Mouse (Mus musculus): Measurements from ENCODE around the gene Slc16a1. TPM values are rescaled to one million over a fixed set of nuclear protein-coding genes. Genes with fewer than 3 reads are reported as not detected.
"Not testable (repeated sequence)": the region's sequence is repeated elsewhere in the genome, so short reads cannot be mapped to it uniquely, and the experiment has no call there.

Gene Slc16a1
- polyA plus RNA-seq, 1 experiment from 2014 or later, result 21.4 TPM

GRCm38 (mm10) chr3:104669856-104670182 is 31.4 kb downstream of the Slc16a1 start:
- Histone ChIP-seq H3K36me3 (no peaks in the 10 kb centered on the region), H3K27me3 (no peaks in the 10 kb centered on the region), H3K9ac (no peak overlapping the region), H3K4me2 (replicated peaks) (no peak overlapping the region), H3K9me3 (replicated peaks) (no peaks in the 10 kb centered on the region), H3K27ac (no peak overlapping the region), H3K4me3 (no peak overlapping the region), H3K4me1 (peaks cover 23% of the 10 kb centered on the region; the same call in 1 of the 2 replicates)
- peak; percentile 51; the same call in 1 of the 2 replicates for ATAC-seq (ENCODE audit: low FRiP score)
- 20% methylated on average over 1 of the region's 1 CpGs for WGBS

GRCm38 (mm10) chr3:104670183-104671020 is 31.9 kb downstream of the Slc16a1 start:
- not testable (repeated sequence) for H3K9ac ChIP-seq; H3K9me3 ChIP-seq (replicated peaks); H3K4me3 ChIP-seq; H3K4me2 ChIP-seq (replicated peaks); H3K27me3 ChIP-seq; H3K36me3 ChIP-seq; H3K27ac ChIP-seq
- WGBS, result 39% methylated on average over 1 of the region's 1 CpGs
- peak; percentile 61; the same call in 1 of the 2 replicates for ATAC-seq (ENCODE audit: low FRiP score)
- H3K4me1 ChIP-seq, result peaks cover 27% of the 10 kb centered on the region

GRCm38 (mm10) chr3:104671543-104671942 is 33.1 kb downstream of the Slc16a1 start:
- Histone ChIP-seq H3K36me3 (no peaks in the 10 kb centered on the region), H3K4me3 (no peak overlapping the region), H3K9me3 (replicated peaks) (no peaks in the 10 kb centered on the region), H3K27me3 (no peaks in the 10 kb centered on the region), H3K4me2 (replicated peaks) (no peak overlapping the region), H3K27ac (no peak overlapping the region), H3K4me1 (peaks cover 27% of the 10 kb centered on the region), H3K9ac (no peak overlapping the region)
- 66% methylated on average over 6 of the region's 6 CpGs for WGBS
- no peak for ATAC-seq (ENCODE audit: low FRiP score)

- no peaks in the 10 kb centered on the region for H3K27me3 ChIP-seq
These were observed 33.6 kb downstream of the Slc16a1 start for GRCm38 (mm10) chr3:104672041-104672440.

GRCm38 (mm10) chr3:104673642-104674328 is 35.3 kb downstream of the Slc16a1 start:
- H3K4me3 ChIP-seq, result no peak overlapping the region
- no peaks in the 10 kb centered on the region for H3K36me3 ChIP-seq
- no peak for ATAC-seq (ENCODE audit: low FRiP score)
- no peaks in the 10 kb centered on the region for H3K27me3 ChIP-seq
- H3K9me3 ChIP-seq (replicated peaks), result no peaks in the 10 kb centered on the region
- H3K4me1 ChIP-seq, result peaks cover 27% of the 10 kb centered on the region
- H3K27ac ChIP-seq, result no peak overlapping the region
- H3K9ac ChIP-seq, result no peak overlapping the region
- WGBS, result 71% methylated on average over 4 of the region's 4 CpGs
- no peak overlapping the region for H3K4me2 ChIP-seq (replicated peaks)

More at GRCm38 (mm10) chr3:104672041-104672440, 33.6 kb downstream of the Slc16a1 start:
- Histone ChIP-seq H3K9ac (no peak overlapping the region), H3K36me3 (no peaks in the 10 kb centered on the region), H3K9me3 (replicated peaks) (no peaks in the 10 kb centered on the region), H3K4me3 (no peak overlapping the region), H3K4me1 (peaks cover 27% of the 10 kb centered on the region), H3K27ac (no peak overlapping the region), H3K4me2 (replicated peaks) (no peak overlapping the region)
- no peak for ATAC-seq (ENCODE audit: low FRiP score)
- 54% methylated on average over 4 of the region's 4 CpGs for WGBS

GRCm38 (mm10) chr3:104674329-104675220 is 36.1 kb downstream of the Slc16a1 start:
- H3K4me1 ChIP-seq, result peaks cover 27% of the 10 kb centered on the region
- H3K4me3 ChIP-seq, result peak overlapping the region; percentile 37
- H3K27ac ChIP-seq, result no peak overlapping the region
- no peaks in the 10 kb centered on the region for H3K36me3 ChIP-seq
- H3K9me3 ChIP-seq (replicated peaks), result 0 out of 2 replicates have a peak, but pooled peaks cover 2% of the 10 kb centered on the region
- H3K27me3 ChIP-seq, result no peaks in the 10 kb centered on the region
- WGBS, result 29% methylated on average over 14 of the region's 14 CpGs
- ATAC-seq (ENCODE audit: low FRiP score), result peak; percentile 17
- H3K9ac ChIP-seq, result peak overlapping the region; percentile 49; the same call in 1 of the 2 replicates
- H3K4me2 ChIP-seq (replicated peaks), result peak overlapping the region; percentile 68

GRCm38 (mm10) chr3:104675258-104675851 is 36.9 kb downstream of the Slc16a1 start:
- H3K27ac ChIP-seq, result no peak overlapping the region
- WGBS, result 5% methylated on average over 23 of the region's 23 CpGs

GRCm38 (mm10) chr3:104677781-104678180 is 39.3 kb downstream of the Slc16a1 start:
- no peak overlapping the region for H3K4me2 ChIP-seq (replicated peaks)
- H3K36me3 ChIP-seq, result no peaks in the 10 kb centered on the region
- no peak overlapping the region for H3K4me3 ChIP-seq
- H3K9ac ChIP-seq, result no peak overlapping the region
- no peaks in the 10 kb centered on the region for H3K27me3 ChIP-seq
- 94% methylated on average over 2 of the region's 2 CpGs for WGBS
- no peak overlapping the region for H3K27ac ChIP-seq
- H3K4me1 ChIP-seq, result peaks cover 10% of the 10 kb centered on the region
- ATAC-seq (ENCODE audit: low FRiP score), result no peak
- H3K9me3 ChIP-seq (replicated peaks), result 0 out of 2 replicates have a peak, but pooled peaks cover 5% of the 10 kb centered on the region

More at GRCm38 (mm10) chr3:104675258-104675851, 36.9 kb downstream of the Slc16a1 start:
- peak overlapping the region; percentile 49; the same call in 1 of the 2 replicates for H3K9ac ChIP-seq
- ATAC-seq (ENCODE audit: low FRiP score), result peak; percentile 87
- H3K4me2 ChIP-seq (replicated peaks), result peak overlapping the region; percentile 68
- peaks cover 20% of the 10 kb centered on the region for H3K4me1 ChIP-seq
- H3K36me3 ChIP-seq, result no peaks in the 10 kb centered on the region
- H3K9me3 ChIP-seq (replicated peaks), result 0 out of 2 replicates have a peak, but pooled peaks cover 5% of the 10 kb centered on the region
- H3K4me3 ChIP-seq, result peak overlapping the region; percentile 37
- H3K27me3 ChIP-seq, result no peaks in the 10 kb centered on the region

- no peaks in the 10 kb centered on the region for H3K27me3 ChIP-seq
- no peak for ATAC-seq (ENCODE audit: low FRiP score)
- 87% methylated on average over 8 of the region's 8 CpGs for WGBS
- no peak overlapping the region for H3K9ac ChIP-seq
- peaks cover 10% of the 10 kb centered on the region for H3K4me1 ChIP-seq
- no peak overlapping the region for H3K4me2 ChIP-seq (replicated peaks)
- H3K4me3 ChIP-seq, result no peak overlapping the region
- H3K36me3 ChIP-seq, result no peaks in the 10 kb centered on the region
- H3K9me3 ChIP-seq (replicated peaks), result 0 out of 2 replicates have a peak, but pooled peaks cover 5% of the 10 kb centered on the region
- H3K27ac ChIP-seq, result no peak overlapping the region
These were observed 40.4 kb downstream of the Slc16a1 start for GRCm38 (mm10) chr3:104678826-104679225.

GRCm38 (mm10) chr3:104682671-104683504 is 44.4 kb downstream of the Slc16a1 start:
- Histone ChIP-seq H3K4me1 (no peaks in the 10 kb centered on the region), H3K9ac (no peak overlapping the region), H3K36me3 (no peaks in the 10 kb centered on the region), H3K4me2 (replicated peaks) (no peak overlapping the region), H3K4me3 (no peak overlapping the region), H3K27me3 (no peaks in the 10 kb centered on the region), H3K9me3 (replicated peaks) (0 out of 2 replicates have a peak, but pooled peaks cover 5% of the 10 kb centered on the region), H3K27ac (no peak overlapping the region)
- peak; percentile 66; the same call in 1 of the 2 replicates for ATAC-seq (ENCODE audit: low FRiP score)
- WGBS, result 60% methylated on average over 11 of the region's 11 CpGs
